Mouse (Mus musculus): Measurements from ENCODE around the gene Klhdc3. TPM values are rescaled to one million over a fixed set of nuclear protein-coding genes. Genes with fewer than 3 reads are reported as not detected.
A peak's percentile ranks its signal among the peaks of the same experiment; 100 is the strongest.

Klhdc3 gene
- total and polyA plus RNA-seq, 3 experiments = 57.3 to 91.8 (median 68.9) TPM

DNA sequence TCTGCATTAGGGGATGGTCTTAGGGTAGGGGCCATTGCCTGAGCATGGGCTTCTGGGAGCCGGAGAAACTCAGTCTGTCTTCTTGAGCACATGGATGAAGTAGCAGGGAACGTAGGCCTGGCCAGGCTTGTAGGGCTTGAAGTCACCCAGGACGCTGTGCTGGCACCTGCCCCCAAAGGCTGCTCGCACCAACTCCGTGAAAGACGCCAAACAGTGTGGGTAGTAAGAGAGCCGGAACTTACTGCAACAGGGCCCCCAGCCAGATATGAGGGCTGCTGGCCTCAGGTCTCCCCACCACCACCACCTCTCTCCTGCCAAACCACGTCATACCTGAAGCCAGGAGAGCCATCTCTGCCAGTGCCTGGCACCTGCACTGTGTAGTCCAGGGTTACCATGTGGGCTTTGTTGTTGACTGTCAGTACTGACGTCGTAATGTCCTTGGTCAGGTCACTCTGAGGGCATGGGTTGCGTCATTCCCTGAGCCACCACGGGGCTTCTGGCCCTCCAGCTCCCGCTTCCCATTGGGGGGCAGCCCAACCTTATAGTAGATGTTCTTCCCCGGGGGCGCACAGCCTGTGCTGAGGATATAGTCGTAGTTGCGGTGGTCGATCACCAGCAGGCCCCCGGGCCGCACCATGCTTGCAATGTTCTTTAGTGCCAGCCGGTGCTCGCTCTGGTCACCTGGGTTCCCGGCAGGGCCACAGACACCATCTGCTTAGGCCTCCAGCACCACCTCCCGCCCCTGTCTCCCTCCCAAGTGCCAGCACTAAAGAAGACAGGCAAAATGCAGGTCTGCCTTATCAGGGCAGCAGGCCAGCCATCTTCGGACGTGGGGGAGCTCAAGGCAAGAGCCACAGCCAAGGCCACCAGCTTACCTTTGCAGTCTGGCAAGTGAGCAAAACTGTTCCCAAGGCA lies 45.3 kb upstream of the Klhdc3 start:
- intact Hi-C loops (cut with DNase I) = loop anchor here (2.0 kb wide), 1 partner anchor 201 kb away; no protein-coding TSS in a partner anchor
- H3K79me2 ChIP-seq (replicated peaks; ENCODE audit: control insufficient read depth, insufficient read depth, low read length) = no peaks in the 10 kb centered on the region
- 88% methylated on average over 26 of the region's 26 CpGs for WGBS
- H3K36me3 ChIP-seq (ENCODE audit: control insufficient read depth, insufficient read depth, low read length) = no peaks in the 10 kb centered on the region
- no peaks in the 10 kb centered on the region for H3K4me1 ChIP-seq (ENCODE audit: control insufficient read depth, insufficient read depth, low read length)
- DNase-seq = no peak
- no peaks in the 10 kb centered on the region for H3K27me3 ChIP-seq (ENCODE audit: control insufficient read depth, insufficient read depth, low read length)
- H3K27ac ChIP-seq = no peak overlapping the region
- H3K4me3 ChIP-seq = no peak overlapping the region
- no peak overlapping the region for H3K9ac ChIP-seq (ENCODE audit: low read depth, low read length)
- no peak for TF ChIP-seq EP300 (IDR thresholded peaks at IDR 0.05; ENCODE audit: insufficient read depth, low read depth, low read length)
- no peak for TF ChIP-seq POLR2A (IDR thresholded peaks at IDR 0.05; ENCODE audit: insufficient read depth, low read depth, low read length)
- TF ChIP-seq CTCF (IDR thresholded peaks at IDR 0.05) = no peak

DNA sequence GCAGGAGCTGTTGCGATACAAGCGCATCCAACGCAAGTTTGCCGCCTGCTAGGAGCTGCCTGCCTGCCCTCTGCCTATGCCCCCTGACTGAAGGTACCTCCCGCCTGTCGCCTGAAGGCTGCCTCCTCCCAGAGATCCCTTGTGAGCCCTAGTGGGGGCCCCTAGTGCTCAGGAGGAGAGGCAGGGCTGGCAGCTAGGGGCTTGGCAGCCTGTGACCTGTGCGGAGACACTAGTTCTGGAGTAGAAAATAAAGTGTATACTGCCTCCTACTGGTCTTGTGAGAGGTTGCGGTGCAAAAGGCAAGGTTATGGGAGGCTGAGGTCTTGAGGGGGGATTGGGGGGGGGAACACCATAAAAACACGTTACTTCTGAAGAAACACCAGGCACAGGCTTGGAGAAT lies 44.6 kb upstream of the Klhdc3 start:
- WGBS = 67% methylated on average over 9 of the region's 9 CpGs
- no peaks in the 10 kb centered on the region for H3K79me2 ChIP-seq (replicated peaks; ENCODE audit: control insufficient read depth, insufficient read depth, low read length)
- H3K27me3 ChIP-seq (ENCODE audit: control insufficient read depth, insufficient read depth, low read length) = no peaks in the 10 kb centered on the region
- no peak overlapping the region for H3K27ac ChIP-seq
- no peak overlapping the region for H3K9ac ChIP-seq (ENCODE audit: low read depth, low read length)
- TF ChIP-seq CTCF (IDR thresholded peaks at IDR 0.05) = peak; percentile 66
- no peak for TF ChIP-seq EP300 (IDR thresholded peaks at IDR 0.05; ENCODE audit: insufficient read depth, low read depth, low read length)
- no peak for DNase-seq
- no peaks in the 10 kb centered on the region for H3K36me3 ChIP-seq (ENCODE audit: control insufficient read depth, insufficient read depth, low read length)
- intact Hi-C loops (cut with DNase I) = loop anchor here (2.0 kb wide), 1 partner anchor 200 kb away; no protein-coding TSS in a partner anchor
- no peaks in the 10 kb centered on the region for H3K4me1 ChIP-seq (ENCODE audit: control insufficient read depth, insufficient read depth, low read length)
- H3K4me3 ChIP-seq = no peak overlapping the region

DNA sequence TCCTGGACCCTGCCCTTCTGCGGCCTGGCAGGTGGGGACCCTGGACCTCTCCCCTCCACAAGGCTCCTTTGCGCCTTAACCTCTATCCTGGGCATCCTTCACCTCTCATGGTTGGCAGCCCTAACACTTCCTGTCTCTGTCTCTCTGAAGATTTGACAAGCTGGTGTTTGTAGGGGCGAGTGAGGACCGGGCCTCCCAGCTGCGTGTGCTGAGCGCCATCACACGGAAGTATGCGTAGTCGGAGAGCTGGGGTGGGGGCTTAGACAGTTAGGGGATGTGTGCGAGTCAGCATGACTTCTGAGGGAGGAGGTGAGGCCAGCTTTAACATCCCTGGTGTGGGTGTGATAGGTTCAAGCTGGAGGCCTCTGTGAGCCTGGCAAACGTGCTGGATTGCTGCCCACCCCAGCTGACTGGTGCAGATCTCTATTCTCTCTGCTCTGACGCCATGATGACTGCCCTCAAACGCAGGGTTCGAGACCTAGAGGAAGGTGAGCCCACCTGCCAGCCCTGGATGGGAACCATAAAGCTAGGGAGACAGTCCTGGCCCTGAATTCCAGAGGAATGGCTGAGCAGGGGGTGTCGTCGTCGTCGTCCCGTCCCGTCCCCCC lies 43.9 kb upstream of the Klhdc3 start:
- TF ChIP-seq CTCF (IDR thresholded peaks at IDR 0.05) = no peak
- no peak for TF ChIP-seq EP300 (IDR thresholded peaks at IDR 0.05; ENCODE audit: insufficient read depth, low read depth, low read length)
- TF ChIP-seq POLR2A (IDR thresholded peaks at IDR 0.05; ENCODE audit: insufficient read depth, low read depth, low read length) = no peak
- Histone ChIP-seq H3K79me2 (replicated peaks; ENCODE audit: control insufficient read depth, insufficient read depth, low read length) (no peaks in the 10 kb centered on the region), H3K27ac (no peak overlapping the region), H3K4me1 (ENCODE audit: control insufficient read depth, insufficient read depth, low read length) (no peaks in the 10 kb centered on the region), H3K9ac (ENCODE audit: low read depth, low read length) (no peak overlapping the region), H3K27me3 (ENCODE audit: control insufficient read depth, insufficient read depth, low read length) (no peaks in the 10 kb centered on the region), H3K36me3 (ENCODE audit: control insufficient read depth, insufficient read depth, low read length) (no peaks in the 10 kb centered on the region), H3K4me3 (no peak overlapping the region)
- 81% methylated on average over 20 of the region's 20 CpGs for WGBS
- DNase-seq = no peak
- intact Hi-C loops (cut with DNase I) = loop anchor here (2.0 kb wide), 1 partner anchor 200 kb away; no protein-coding TSS in a partner anchor

DNA sequence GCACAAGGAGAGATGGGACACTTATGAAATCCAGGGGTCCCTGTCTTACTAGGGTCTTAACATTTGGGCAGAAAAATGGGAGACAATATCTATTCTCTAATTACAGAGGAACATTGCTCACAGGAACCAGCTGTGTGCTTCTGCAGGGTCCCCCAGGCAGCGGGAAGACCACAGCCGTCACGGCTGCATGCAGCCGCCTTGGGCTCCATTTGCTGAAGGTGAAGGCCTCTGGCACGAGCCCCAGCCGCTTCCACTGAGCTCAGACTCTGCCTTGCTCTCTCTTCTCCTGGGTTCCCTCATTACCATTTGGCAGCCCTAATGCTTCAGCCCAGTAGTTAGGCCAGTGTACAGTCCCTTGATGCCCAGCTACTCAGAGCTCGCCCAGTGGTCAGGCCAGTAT lies 40.4 kb upstream of the Klhdc3 start:
- intact Hi-C loops (cut with DNase I) = no loop called here
- TF ChIP-seq CTCF (IDR thresholded peaks at IDR 0.05) = no peak
- TF ChIP-seq POLR2A (IDR thresholded peaks at IDR 0.05; ENCODE audit: insufficient read depth, low read depth, low read length) = no peak
- TF ChIP-seq EP300 (IDR thresholded peaks at IDR 0.05; ENCODE audit: insufficient read depth, low read depth, low read length) = no peak
- Histone ChIP-seq H3K4me1 (ENCODE audit: control insufficient read depth, insufficient read depth, low read length) (no peaks in the 10 kb centered on the region), H3K9ac (ENCODE audit: low read depth, low read length) (no peak overlapping the region), H3K4me3 (no peak overlapping the region), H3K27ac (no peak overlapping the region), H3K27me3 (ENCODE audit: control insufficient read depth, insufficient read depth, low read length) (no peaks in the 10 kb centered on the region), H3K79me2 (replicated peaks; ENCODE audit: control insufficient read depth, insufficient read depth, low read length) (no peaks in the 10 kb centered on the region), H3K36me3 (ENCODE audit: control insufficient read depth, insufficient read depth, low read length) (no peaks in the 10 kb centered on the region)
- DNase-seq = no peak
- 95% methylated on average over 7 of the region's 7 CpGs for WGBS

DNA sequence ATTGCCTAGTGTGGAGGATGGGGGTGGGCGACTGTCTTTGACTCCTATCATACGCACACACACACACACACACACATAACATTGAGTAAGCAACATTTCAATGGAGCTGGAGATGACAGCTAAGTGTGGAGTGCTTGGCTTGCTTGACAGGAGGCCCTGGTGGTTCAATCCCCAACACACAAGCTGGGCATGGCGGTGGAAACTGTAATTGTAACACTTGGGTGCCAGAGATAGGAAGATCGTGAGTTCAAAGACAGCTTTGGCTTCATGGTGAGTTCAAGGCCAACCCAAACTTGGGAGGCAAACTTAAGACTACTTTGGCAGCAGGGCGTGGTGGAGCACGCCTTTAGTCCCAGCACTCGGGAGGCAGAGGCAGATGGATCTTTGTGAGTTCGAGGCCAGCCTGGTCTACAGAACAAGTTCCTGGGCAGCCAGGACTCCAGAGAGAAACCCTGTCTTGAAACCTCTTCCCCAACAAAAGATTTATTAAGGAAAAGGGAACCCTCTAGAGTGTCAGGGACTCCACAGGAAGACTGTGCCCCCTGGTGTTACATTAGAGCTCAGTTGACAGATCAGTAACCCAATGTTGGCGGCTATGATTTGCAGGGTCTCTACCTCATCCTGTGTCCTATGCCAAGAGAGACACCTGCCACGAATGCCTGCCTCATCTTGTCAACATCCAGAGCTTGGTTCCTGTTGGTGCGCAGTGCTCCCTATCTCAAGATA lies 34.2 kb upstream of the Klhdc3 start:
- intact Hi-C loops (cut with DNase I) = loop anchor here (5.0 kb wide), 2 partner anchors 37 to 163 kb away; partner anchors contain the start of gene Cnpy3
- Histone ChIP-seq H3K4me1 (ENCODE audit: control insufficient read depth, insufficient read depth, low read length) (peaks cover 1% of the 10 kb centered on the region; the same call in 1 of the 2 replicates), H3K79me2 (replicated peaks; ENCODE audit: control insufficient read depth, insufficient read depth, low read length) (peaks cover 2% of the 10 kb centered on the region; the same call in 1 of the 2 replicates), H3K27me3 (ENCODE audit: control insufficient read depth, insufficient read depth, low read length) (no peaks in the 10 kb centered on the region), H3K9ac (ENCODE audit: low read depth, low read length) (no peak overlapping the region), H3K4me3 (no peak overlapping the region), H3K36me3 (ENCODE audit: control insufficient read depth, insufficient read depth, low read length) (0 out of 2 replicates have a peak, but pooled peaks cover 2% of the 10 kb centered on the region), H3K27ac (no peak overlapping the region)
- TF ChIP-seq EP300 (IDR thresholded peaks at IDR 0.05; ENCODE audit: insufficient read depth, low read depth, low read length) (no peak), CTCF (IDR thresholded peaks at IDR 0.05) (peak; percentile 69)
- no peak for DNase-seq
- WGBS = 91% methylated on average over 11 of the region's 11 CpGs
